Mouse (Mus musculus) G1E (cell line): ENCODE results near the gene Tprkb.

Source experiments
- CTCF ChIP-seq: IDR thresholded peaks from 2 replicates; pipeline ENCODE4 v1.5.1; 2012; ENCODE audit warnings: low read depth, low read length, inconsistent platforms, mixed read lengths
- GATA1 ChIP-seq: IDR thresholded peaks from 2 replicates; pipeline ENCODE4 v1.6.1; 2012; ENCODE audit warnings: borderline replicate concordance, low read length, inconsistent platforms, mixed read lengths
- POLR2AphosphoS5 ChIP-seq: IDR thresholded peaks from 2 replicates; pipeline ENCODE4 v1.6.1; 2012; ENCODE audit warnings: low read depth, low read length, inconsistent platforms; ENCODE audit not compliant: insufficient replicate concordance
- TAL1 ChIP-seq: conservative IDR thresholded peaks from 2 replicates; pipeline ENCODE4 v1.6.1; 2012; ENCODE audit warnings: low read depth, low read length, inconsistent platforms, mixed read lengths

GRCm38 (mm10) chr6:85934047-85934446, 22.4 kb downstream of the Tprkb start:
- no peak for TF ChIP-seq TAL1
- TF ChIP-seq GATA1, result no peak
- no peak for TF ChIP-seq CTCF
- TF ChIP-seq POLR2AphosphoS5, result no peak
